Mouse (Mus musculus) heart, adult 2 months (tissue): Measurements from ENCODE around the gene Ptpn13.

ENCODE experiments used
- CTCF ChIP-seq: fragments of 200-600 bp; IDR thresholded peaks from 2 replicates; pipeline ENCODE4 v1.8.1; 2022; ENCODE audit warnings: antibody characterized with exemption, mild to moderate bottlenecking, moderate library complexity
- POLR2A ChIP-seq: fragments of 200-500 bp; IDR thresholded peaks from 2 replicates; pipeline ENCODE4 v1.6.1; 2011; ENCODE audit warnings: mild to moderate bottlenecking, low read depth, low read length, control low read depth; ENCODE audit not compliant: insufficient read depth

GRCm38 (mm10) chr5:103644167-103644566 is 219.2 kb downstream of the Ptpn13 start:
- TF ChIP-seq POLR2A, result no peak
- TF ChIP-seq CTCF, result no peak
